Mouse (Mus musculus): Measurements from ENCODE around the gene Olfr355.

Olfr355 gene

DNA sequence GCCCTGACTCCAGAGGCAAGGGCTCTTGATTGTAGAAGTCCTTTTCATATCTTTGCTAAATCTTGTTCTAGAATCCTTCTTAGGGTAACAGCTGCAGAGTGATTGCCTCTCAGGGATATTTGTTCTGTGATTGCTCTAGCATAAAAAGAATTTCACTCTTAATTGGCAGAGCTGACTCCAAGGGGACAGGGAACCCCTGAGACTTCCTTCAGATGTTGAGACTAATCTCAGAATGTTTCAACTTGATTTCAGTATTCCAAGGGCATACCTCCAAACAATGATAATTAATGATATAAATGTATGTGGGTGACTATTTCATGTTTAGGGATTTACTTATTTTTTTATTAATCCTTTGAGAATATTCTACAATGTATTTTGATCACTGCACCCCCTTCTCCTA lies at the start of gene Olfr355:
Olfr355 (minus strand) TSS at position 101 of the 400 bp plus-strand sequence.
- no peak for DNase-seq

DNA sequence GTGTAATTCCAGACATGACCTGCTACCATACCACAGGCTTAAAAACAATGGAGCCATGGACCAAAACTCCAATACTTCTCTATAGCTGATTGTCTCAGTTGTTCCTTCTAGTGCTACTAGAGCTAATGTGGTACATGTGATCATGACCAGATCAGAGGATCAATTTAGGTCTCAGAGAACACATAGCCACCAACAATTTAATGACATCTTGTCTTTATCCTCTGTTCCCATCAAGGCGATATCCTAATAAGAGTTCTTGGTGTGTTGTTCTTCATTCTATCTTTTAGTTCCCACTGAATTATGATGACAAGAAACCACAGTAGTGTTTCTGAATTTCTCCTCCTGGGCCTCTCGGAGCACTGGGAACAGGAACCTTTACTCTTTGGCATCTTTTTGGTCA lies 8.1 kb upstream of the Olfr355 start, which contains the start of gene Olfr356:
Olfr356 (plus strand) TSS at position 301 of the 400 bp plus-strand sequence.
- DNase-seq, result no peak

DNA sequence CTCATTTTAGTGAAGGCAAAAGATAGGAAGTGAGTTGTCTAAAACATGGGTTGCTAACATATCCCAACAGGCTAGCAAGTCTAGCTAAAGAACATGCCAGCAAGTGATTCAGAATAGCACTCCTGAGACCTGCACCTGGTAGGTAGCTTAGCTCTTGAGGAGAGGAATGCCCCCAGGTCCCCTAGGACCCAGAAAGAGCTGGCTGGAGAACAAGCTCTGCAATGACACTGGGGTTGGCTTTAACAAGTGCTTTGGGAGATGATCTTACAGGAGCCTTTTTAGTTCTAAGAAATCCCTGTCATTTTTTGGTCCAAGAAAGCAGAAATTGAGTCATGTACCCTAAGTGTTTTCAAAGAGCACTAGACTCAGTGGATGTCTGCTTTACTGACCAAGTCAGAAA lies 23.3 kb downstream of the Olfr355 start, which contains the start of gene Olfr354:
Olfr354 (plus strand) TSS at position 301 of the 400 bp plus-strand sequence.
- no peak for DNase-seq

DNA sequence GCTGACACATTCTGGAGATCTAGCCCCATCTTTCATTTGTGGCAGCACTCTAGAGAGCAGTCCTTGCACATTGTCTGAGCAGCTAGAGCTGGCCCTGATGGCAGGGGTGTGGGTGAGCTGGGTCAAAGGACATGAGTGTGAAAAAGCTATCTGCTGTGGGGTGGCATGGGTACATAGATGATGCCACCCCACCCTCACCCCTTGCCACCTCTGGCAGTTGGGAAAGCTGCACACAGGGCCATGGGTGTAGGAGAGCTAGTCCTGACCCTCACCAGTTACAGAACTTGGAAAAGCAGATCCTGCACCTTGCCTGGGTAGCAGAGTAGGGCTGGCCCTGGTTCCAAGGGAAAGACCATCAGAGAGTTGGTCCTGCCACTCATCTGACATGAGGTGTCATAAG lies 31.6 kb downstream of the Olfr355 start:
- no peak for DNase-seq

DNA sequence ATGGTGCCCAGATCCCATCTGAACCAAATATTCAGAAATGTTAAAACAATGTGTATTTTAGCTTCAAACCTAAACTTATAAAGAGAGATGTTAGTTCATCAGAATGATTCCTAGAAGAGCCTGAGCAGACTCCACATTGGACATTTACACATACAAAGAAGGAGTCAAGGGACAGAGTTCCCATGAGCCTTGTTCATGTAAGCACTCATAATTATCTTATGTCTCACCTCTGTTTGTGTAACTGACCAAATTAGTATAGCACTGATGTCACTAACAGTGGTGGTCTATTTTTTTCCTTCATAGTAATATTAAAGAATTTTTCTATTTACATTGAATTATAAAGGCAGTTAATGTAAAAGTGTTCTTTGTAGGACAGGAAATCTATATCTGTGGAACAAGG lies 35.9 kb downstream of the Olfr355 start, which contains the start of gene Olfr353:
Olfr353 (minus strand) TSS at position 101 of the 400 bp plus-strand sequence.
- DNase-seq, result no peak

All from cerebellum, adult 11 months (tissue).